21 mouse cellular contexts compared by ENCODE assay signal in the genomic region with DNA sequence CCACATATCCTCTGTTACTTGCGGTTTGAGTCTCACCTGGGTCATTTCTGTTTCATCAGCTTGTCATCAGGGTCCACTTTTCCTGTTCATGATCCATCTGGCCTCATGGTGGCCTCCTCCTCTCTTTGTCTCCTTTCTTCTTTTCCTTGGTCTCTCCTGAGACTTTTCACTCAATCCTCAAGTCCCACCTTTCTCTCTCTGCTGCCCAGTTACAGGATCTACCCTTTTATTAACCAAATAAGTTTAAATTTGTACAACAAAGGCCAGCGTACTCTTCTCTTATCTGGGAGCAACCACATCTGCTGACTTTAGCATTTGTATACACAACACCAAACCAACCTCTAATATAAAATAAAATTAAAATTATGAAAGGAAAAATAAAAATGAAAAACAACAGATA.
A peak's percentile ranks its signal among the peaks of the same experiment; 100 is the strongest.
DNase-seq lines count a peak whose midpoint lies in the region; ATAC-seq and TF ChIP-seq lines count a peak whose summit lies in the region.
"Had no signal": no experiment of that assay in that cellular context is flagged by ENCODE, and none has a peak within 500 bp of the region (broad histone marks: within the 10 kb centered on the region; RNA-seq: fewer than 3 reads in every experiment).

No protein-coding gene starts in this region.

- H3K4me1 ChIP-seq in midbrain, postnatal 0 days (ENCODE audit: insufficient read depth, low read length), result no peaks in the 10 kb centered on the region
- H3K4me1 ChIP-seq: embryonic facial prominence, embryonic 10.5 days; embryonic facial prominence, embryonic 12.5 days; forebrain, embryonic 13.5 days; forebrain, embryonic 15.5 days had no signal

- 87% methylated on average over 2 of the region's 2 CpGs for WGBS in midbrain, postnatal 0 days

- no peak overlapping the region for H3K4me2 ChIP-seq in midbrain, postnatal 0 days (ENCODE audit: low read depth, low read length, poor library complexity, severe bottlenecking)
- H3K4me2 ChIP-seq: embryonic facial prominence, embryonic 12.5 days; forebrain, embryonic 13.5 days; forebrain, embryonic 15.5 days had no signal

- peak; percentile 72 for DNase-seq in ES-CJ7 (ENCODE audit: low read depth, low spot score)
- DNase-seq in R1 (ENCODE audit: low read depth, low spot score), result peak; percentile 74
- DNase-seq in urinary bladder, adult 18-20 months (ENCODE audit: low spot score in 2 of 2), result no peak
- DNase-seq in midbrain, postnatal 0 days (ENCODE audit: low spot score), result no peak
- DNase-seq in layer of hippocampus, postnatal 25 days (ENCODE audit: extremely low spot score in 1 of 2, low spot score in 1 of 2), result no peak
- DNase-seq: adrenal gland, adult 8-10 months; adrenal gland, postnatal 14 days; adrenal gland, postnatal 36 days; cerebellum, adult 11-12 months; cerebellum, adult 2 months; cerebellum, adult 9-10 months; cerebellum, postnatal 10 days; cerebellum, postnatal 25 days; forebrain, postnatal 0 days had no signal

- H3K9me3 ChIP-seq in midbrain, postnatal 0 days (ENCODE audit: low read length), result no peaks in the 10 kb centered on the region
- H3K9me3 ChIP-seq: embryonic facial prominence, embryonic 10.5 days; embryonic facial prominence, embryonic 12.5 days; forebrain, embryonic 13.5 days; forebrain, embryonic 15.5 days; G1E had no signal

- no peak for TF ChIP-seq CTCF in midbrain, postnatal 0 days (IDR thresholded peaks at IDR 0.05)

- no peak overlapping the region for H3K9ac ChIP-seq in midbrain, postnatal 0 days (replicated peaks; ENCODE audit: low read length, poor library complexity, severe bottlenecking)
- H3K9ac ChIP-seq: embryonic facial prominence, embryonic 12.5 days; forebrain, embryonic 13.5 days; forebrain, embryonic 15.5 days; forebrain, postnatal 0 days had no signal

- no peak overlapping the region for H3K27ac ChIP-seq in midbrain, postnatal 0 days (ENCODE audit: low read depth, low read length)
- H3K27ac ChIP-seq: embryonic facial prominence, embryonic 10.5 days; embryonic facial prominence, embryonic 12.5 days; forebrain, embryonic 13.5 days; forebrain, embryonic 15.5 days had no signal

- ATAC-seq in midbrain, postnatal 0 days (ENCODE audit: low FRiP score), result no peak
- ATAC-seq: activated CD4-positive, CD25-positive, alpha-beta regulatory T cell, adult 4 months; forebrain, embryonic 13.5 days; forebrain, embryonic 15.5 days; forebrain, postnatal 0 days; Patski had no signal

- no peaks in the 10 kb centered on the region for H3K36me3 ChIP-seq in midbrain, postnatal 0 days (ENCODE audit: insufficient read depth, low read length)
- H3K36me3 ChIP-seq: embryonic facial prominence, embryonic 10.5 days; embryonic facial prominence, embryonic 12.5 days; forebrain, embryonic 15.5 days; G1E had no signal

- H3K27me3 ChIP-seq in midbrain, postnatal 0 days (ENCODE audit: insufficient read depth, low read length), result no peaks in the 10 kb centered on the region
- H3K27me3 ChIP-seq: embryonic facial prominence, embryonic 12.5 days; forebrain, embryonic 13.5 days; forebrain, embryonic 15.5 days; Patski had no signal

- H3K4me3 ChIP-seq in midbrain, postnatal 0 days (ENCODE audit: low read depth, low read length), result no peak overlapping the region
- H3K4me3 ChIP-seq: embryonic facial prominence, embryonic 10.5 days; embryonic facial prominence, embryonic 12.5 days; forebrain, embryonic 13.5 days; forebrain, embryonic 15.5 days had no signal

Comparison
In these comparisons a context has a peak if more than half of its experiments do, and no peak if none do; other contexts are left out.
1. DNase-seq: peak in ES-CJ7 (single experiment) and R1 (single experiment); none in urinary bladder, adult 18-20 months (0 of 2), midbrain, postnatal 0 days (single experiment) and layer of hippocampus, postnatal 25 days (0 of 2).